Comparison of ENCODE assay signal across 7 mouse cellular contexts in genomic region chr11:114850452-114851268, GRCm38 (mm10). TPM values are rescaled to one million over a fixed set of nuclear protein-coding genes. Genes with fewer than 3 reads are reported as not detected.
A peak's percentile ranks its signal among the peaks of the same experiment; 100 is the strongest.
DNase-seq lines count a peak whose midpoint lies in the region; ATAC-seq and TF ChIP-seq lines count a peak whose summit lies in the region.

Gprc5c (plus strand) TSS chr11:114851152.

- TF ChIP-seq CTCF in cortical plate, adult 2 months (IDR thresholded peaks at IDR 0.05; ENCODE audit: extremely low read depth, insufficient read depth, low read length): no peak
- TF ChIP-seq CTCF in liver, postnatal 0 days (IDR thresholded peaks at IDR 0.05; ENCODE audit: low read depth): no peak

- peak; percentile 58 for ATAC-seq in granulocyte monocyte progenitor cell, adult 5-6 weeks (replicated peaks; ENCODE audit: poor library complexity, severe bottlenecking)
- peak; percentile 41 for ATAC-seq in intestine, embryonic 16.5 days
- ATAC-seq in liver, postnatal 0 days: peak; percentile 47

- no peak for DNase-seq in adrenal gland, postnatal 4 days (ENCODE audit: low spot score in 2 of 2)
- peak; percentile 64 for DNase-seq in liver, postnatal 0 days
- peak; percentile 21 for DNase-seq in ovary, adult 18-20 months (ENCODE audit: low spot score)
- DNase-seq in spleen, postnatal 10 days (ENCODE audit: low spot score in 2 of 2): no peak

- peak within 1 kb of the TSS; percentile 75 for H3K9ac ChIP-seq in intestine, embryonic 16.5 days (ENCODE audit: low read depth, low read length)
- peak within 1 kb of the TSS; percentile 87 for H3K9ac ChIP-seq in liver, postnatal 0 days (replicated peaks)

- H3K4me3 ChIP-seq in cortical plate, adult 2 months (ENCODE audit: insufficient read depth, low read length): peak within 1 kb of the TSS; percentile 48
- H3K4me3 ChIP-seq in intestine, embryonic 16.5 days (ENCODE audit: low read length): peak within 1 kb of the TSS; percentile 74
- H3K4me3 ChIP-seq in liver, postnatal 0 days (ENCODE audit: low read depth, low read length): peak within 1 kb of the TSS; percentile 70

- 1% methylated on average over 33 of the region's 43 CpGs for WGBS in intestine, embryonic 16.5 days
- WGBS in liver, postnatal 0 days (ENCODE audit: insufficient replicate concordance): 2% methylated on average over 33 of the region's 43 CpGs

- no peaks in the 10 kb centered on the region for H3K36me3 ChIP-seq in intestine, embryonic 16.5 days (ENCODE audit: control insufficient read depth, insufficient read depth, low read length)
- no peaks in the 10 kb centered on the region for H3K36me3 ChIP-seq in liver, postnatal 0 days (replicated peaks; ENCODE audit: insufficient read depth, low read length)

- no peaks in the 10 kb centered on the region for H3K27me3 ChIP-seq in intestine, embryonic 16.5 days (replicated peaks; ENCODE audit: control insufficient read depth, insufficient read depth, low read length)
- peaks cover 32% of the 10 kb centered on the region for H3K27me3 ChIP-seq in liver, postnatal 0 days (ENCODE audit: insufficient read depth, low read length)

- no peak within 1 kb of the TSS for H3K27ac ChIP-seq in cortical plate, adult 2 months (ENCODE audit: insufficient read depth, low read length)
- H3K27ac ChIP-seq in intestine, embryonic 16.5 days (ENCODE audit: low read length): peak within 1 kb of the TSS; percentile 79
- H3K27ac ChIP-seq in liver, postnatal 0 days (ENCODE audit: low read depth): peak within 1 kb of the TSS; percentile 97

- no peak for TF ChIP-seq EP300 in liver, postnatal 0 days (IDR thresholded peaks at IDR 0.05; ENCODE audit: low read depth)

- H3K4me2 ChIP-seq in intestine, embryonic 16.5 days (ENCODE audit: low read depth, low read length): peak within 1 kb of the TSS; percentile 99
- peak within 1 kb of the TSS; percentile 78 for H3K4me2 ChIP-seq in liver, postnatal 0 days (ENCODE audit: low read depth, low read length)

- H3K9me3 ChIP-seq in intestine, embryonic 16.5 days (ENCODE audit: control insufficient read depth, low read length): no peaks in the 10 kb centered on the region
- H3K9me3 ChIP-seq in liver, postnatal 0 days (ENCODE audit: low read length): no peaks in the 10 kb centered on the region

- no peaks in the 10 kb centered on the region for H3K4me1 ChIP-seq in cortical plate, adult 2 months (ENCODE audit: control insufficient read depth, insufficient read depth, low read length)
- H3K4me1 ChIP-seq in intestine, embryonic 16.5 days (ENCODE audit: control insufficient read depth, insufficient read depth, low read length): peaks cover 13% of the 10 kb centered on the region
- H3K4me1 ChIP-seq in liver, postnatal 0 days (ENCODE audit: insufficient read depth): peaks cover 22% of the 10 kb centered on the region

- TF ChIP-seq POLR2A in cortical plate, adult 2 months (IDR thresholded peaks at IDR 0.05; ENCODE audit: extremely low read depth, insufficient read depth, low read length): no peak

RNA-seq across cellular contexts. Expression of gene Gprc5c, which starts in this region (rescaled TPM):
- total RNA-seq in adrenal gland, postnatal 4 days (2021): 10 to 100 TPM; 17.6 to 41.1 TPM
- 4.2 and 4.3 TPM in 2 replicates for polyA plus RNA-seq in cortical plate, adult 2 months (2012; rRNA removed)
- total RNA-seq in granulocyte monocyte progenitor cell, adult 5-6 weeks (2014; fragmentation: Nextera tagmentation): not detected in 2 replicates
- not detected in 2 replicates for total RNA-seq in granulocyte monocyte progenitor cell, adult 5-6 weeks (2017)
- polyA plus RNA-seq in intestine, embryonic 16.5 days (2015; fragmentation: Nextera tagmentation; extraction: Ambion mirVana): 10.5 and 10.9 TPM in 2 replicates
- polyA plus RNA-seq in liver, postnatal 0 days (2015; fragmentation: Nextera tagmentation; extraction: Ambion mirVana): 23.2 and 24.9 TPM in 2 replicates

Comparison
In these comparisons a context has a peak if more than half of its experiments do, and no peak if none do; other contexts are left out.
1. RNA of gene Gprc5c (total RNA-seq): 17.6 to 41.1 TPM in adrenal gland, postnatal 4 days; not detected in granulocyte monocyte progenitor cell, adult 5-6 weeks; every median in the first group is over 10 times any median in the second.
2. Peak in ATAC-seq in granulocyte monocyte progenitor cell, adult 5-6 weeks; RNA of the gene not detected or under 1 TPM.
3. DNase-seq: peak in liver, postnatal 0 days (single experiment) and ovary, adult 18-20 months (single experiment); none in adrenal gland, postnatal 4 days (0 of 2) and spleen, postnatal 10 days (0 of 2).
4. Peak in every context shown above with its lines, with median percentiles within 50 percentile points of each other: H3K4me3 ChIP-seq and ATAC-seq.